Mouse (Mus musculus) lung, postnatal 0 days (tissue): ENCODE data around the gene U2af1.

Source experiments
- CTCF ChIP-seq: IDR thresholded peaks from 2 replicates; pipeline ENCODE4 v1.5.1; 2016; ENCODE audit warnings: antibody characterized with exemption, mild to moderate bottlenecking
- EP300 ChIP-seq: IDR thresholded peaks from 2 replicates; pipeline ENCODE4 v1.6.1; 2016; ENCODE audit warnings: antibody characterized with exemption, mild to moderate bottlenecking, control low read depth

- TF ChIP-seq EP300 (no peak), CTCF (no peak)
Observed at GRCm38 (mm10) chr17:31672279-31672678, 13.6 kb upstream of the U2af1 start.
